Mouse (Mus musculus) midbrain, embryonic 12.5 days (tissue): ENCODE data around the gene Nodal. TPM values are rescaled to one million over a fixed set of nuclear protein-coding genes. Genes with fewer than 3 reads are reported as not detected.

Experiments
- ATAC-seq: fragments of 200-750 bp; cut with Nextera tagmentation; 2 replicates; pipeline ENCODE4 v1.8.0; 2017; ENCODE audit warnings: low read depth, moderate TSS enrichment, moderate library complexity; ENCODE audit not compliant: low FRiP score
- H3K27ac ChIP-seq: fragments of 300-500 bp; sonication (generic); replicated peaks from 2 replicates; pipeline ENCODE4 v1.5.1; 2016; ENCODE audit warnings: mild to moderate bottlenecking
- H3K27me3 ChIP-seq: fragments of 300-500 bp; sonication (generic); 2 replicates; pipeline ENCODE4 v1.6.1; 2016; ENCODE audit warnings: mild to moderate bottlenecking
- H3K36me3 ChIP-seq: fragments of 300-500 bp; sonication (generic); 2 replicates; pipeline ENCODE4 v1.6.1; 2016
- H3K4me1 ChIP-seq: fragments of 300-500 bp; sonication (generic); 2 replicates; pipeline ENCODE4 v1.6.1; 2016
- H3K4me2 ChIP-seq: fragments of 300-500 bp; sonication (generic); replicated peaks from 2 replicates; pipeline ENCODE4 v1.6.1; 2016; ENCODE audit warnings: mild to moderate bottlenecking, moderate library complexity
- H3K4me3 ChIP-seq: fragments of 300-500 bp; sonication (generic); 2 replicates; pipeline ENCODE4 v1.5.1; 2016; ENCODE audit warnings: mild to moderate bottlenecking
- H3K9ac ChIP-seq: fragments of 300-500 bp; sonication (generic); replicated peaks from 2 replicates; pipeline ENCODE4 v1.6.1; 2016; ENCODE audit warnings: mild to moderate bottlenecking, moderate library complexity
- H3K9me3 ChIP-seq: fragments of 300-500 bp; sonication (generic); 2 replicates; pipeline ENCODE4 v1.6.1; 2016; ENCODE audit warnings: mild to moderate bottlenecking
- WGBS: fragments of 180-500 bp; shearing (Covaris S2); methylation state at CpG from one replicate; pipeline ENCODE4 v1.1.7; 2016; 5-methylcytosine and 5-hydroxymethylcytosine counted together
- polyA plus RNA-seq: library from polyadenylated mRNA; unstranded; fragments of >200 nt; fragmentation: Nextera tagmentation; extraction: Ambion mirVana; gene quantifications from 2 replicates; pipeline ENCODE4 v1.2.1, GENCODE M21; 2016

Nodal gene
- polyA plus RNA-seq: not detected in 2 replicates

DNA sequence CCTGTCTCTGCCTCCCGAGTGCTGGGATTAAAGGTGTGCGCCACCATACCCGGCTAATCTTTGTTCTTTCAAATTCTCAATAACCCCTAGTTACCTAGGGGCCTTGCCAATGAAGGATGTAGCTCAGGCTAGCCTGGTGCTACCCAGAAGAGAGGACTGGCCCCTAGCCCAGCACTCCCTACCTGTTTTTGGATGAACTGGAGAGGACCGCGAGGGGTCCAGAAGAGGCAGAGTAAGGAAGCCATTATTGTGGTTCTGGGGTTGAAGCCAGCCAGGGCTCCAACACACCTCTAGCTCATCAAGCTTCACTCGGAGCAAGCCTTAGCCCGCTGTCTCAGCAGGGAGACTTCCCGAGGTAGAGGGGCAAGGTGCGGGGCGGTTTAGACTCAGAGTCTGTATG, at the start of gene Nodal:
Gene Nodal, plus strand, starts transcription at position 301 of the 400 bp plus-strand sequence.
- peaks cover 9% of the 10 kb centered on the region; the same call in 1 of the 2 replicates for H3K4me1 ChIP-seq
- H3K36me3 ChIP-seq: no peaks in the 10 kb centered on the region
- peak within 1 kb of the TSS; percentile 51 for H3K9ac ChIP-seq
- H3K4me2 ChIP-seq: peak within 1 kb of the TSS; percentile 72
- no peak for ATAC-seq
- peaks cover 57% of the 10 kb centered on the region for H3K27me3 ChIP-seq
- H3K27ac ChIP-seq: no peak within 1 kb of the TSS
- peak within 1 kb of the TSS; percentile 43 for H3K4me3 ChIP-seq
- WGBS: 25% methylated on average over 10 of the region's 10 CpGs
- no peaks in the 10 kb centered on the region for H3K9me3 ChIP-seq

DNA sequence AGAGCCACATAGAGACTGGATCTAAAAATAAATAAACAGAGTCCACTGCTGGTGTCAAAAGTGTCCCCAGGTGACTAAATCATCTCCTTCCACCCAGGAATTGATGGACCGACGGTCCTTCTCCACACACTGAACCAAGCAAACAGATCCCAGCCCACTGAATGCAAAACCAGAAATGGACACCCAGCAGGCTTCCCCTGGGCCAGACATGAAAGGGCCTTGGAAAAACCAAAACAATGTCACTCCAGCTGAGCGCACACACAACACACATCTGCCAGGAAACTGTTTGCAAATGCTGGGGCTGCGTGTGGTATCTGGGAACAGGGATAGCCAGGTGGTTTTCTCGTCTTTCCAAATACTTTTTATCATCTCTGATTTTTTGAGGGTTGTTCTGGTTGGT, 48.0 kb upstream of the Nodal start:
- H3K36me3 ChIP-seq: no peaks in the 10 kb centered on the region
- H3K9me3 ChIP-seq: no peaks in the 10 kb centered on the region
- no peak overlapping the region for H3K9ac ChIP-seq
- WGBS: 69% methylated on average over 5 of the region's 5 CpGs
- no peak overlapping the region for H3K4me3 ChIP-seq
- ATAC-seq: no peak
- H3K27ac ChIP-seq: no peak overlapping the region
- no peaks in the 10 kb centered on the region for H3K4me1 ChIP-seq
- no peak overlapping the region for H3K4me2 ChIP-seq
- no peaks in the 10 kb centered on the region for H3K27me3 ChIP-seq

DNA sequence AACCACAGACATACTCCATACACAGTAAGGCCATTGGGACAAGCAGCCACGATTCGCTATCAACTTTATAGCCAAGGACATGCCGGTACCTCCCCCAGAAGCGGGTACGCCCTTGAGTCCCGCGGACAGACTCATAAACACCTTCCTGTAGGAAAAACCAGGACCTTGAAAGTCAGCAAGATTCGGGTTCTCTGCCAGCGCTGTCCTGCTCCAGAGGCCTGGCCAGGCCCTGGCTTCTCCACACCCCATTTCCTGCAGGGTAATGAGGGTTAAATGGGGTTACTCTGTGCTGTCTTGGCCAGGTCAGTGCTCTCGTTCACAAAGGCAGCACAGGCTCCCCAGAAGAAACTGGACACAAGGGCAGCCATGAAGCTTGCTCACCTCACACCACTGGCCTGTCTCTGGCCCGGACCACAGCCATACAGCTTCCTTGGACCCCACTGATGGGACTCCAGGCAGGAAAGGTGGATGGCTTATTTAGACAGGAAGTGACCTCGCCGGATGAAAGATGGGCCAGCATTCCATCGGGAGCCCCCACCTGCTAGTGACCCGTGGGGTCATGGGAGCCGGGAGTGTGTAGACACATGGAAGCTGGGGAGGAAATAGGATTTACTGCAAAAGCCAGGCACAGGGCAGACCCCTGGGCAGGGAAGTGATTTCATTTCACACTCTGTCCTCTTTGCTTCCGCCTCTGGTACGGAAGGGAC, 47.3 kb upstream of the Nodal start:
- Histone ChIP-seq H3K9me3 (no peaks in the 10 kb centered on the region), H3K27me3 (no peaks in the 10 kb centered on the region), H3K27ac (no peak overlapping the region), H3K36me3 (no peaks in the 10 kb centered on the region), H3K4me1 (no peaks in the 10 kb centered on the region), H3K4me2 (no peak overlapping the region), H3K4me3 (no peak overlapping the region), H3K9ac (no peak overlapping the region)
- no peak for ATAC-seq
- WGBS: 78% methylated on average over 18 of the region's 18 CpGs

DNA sequence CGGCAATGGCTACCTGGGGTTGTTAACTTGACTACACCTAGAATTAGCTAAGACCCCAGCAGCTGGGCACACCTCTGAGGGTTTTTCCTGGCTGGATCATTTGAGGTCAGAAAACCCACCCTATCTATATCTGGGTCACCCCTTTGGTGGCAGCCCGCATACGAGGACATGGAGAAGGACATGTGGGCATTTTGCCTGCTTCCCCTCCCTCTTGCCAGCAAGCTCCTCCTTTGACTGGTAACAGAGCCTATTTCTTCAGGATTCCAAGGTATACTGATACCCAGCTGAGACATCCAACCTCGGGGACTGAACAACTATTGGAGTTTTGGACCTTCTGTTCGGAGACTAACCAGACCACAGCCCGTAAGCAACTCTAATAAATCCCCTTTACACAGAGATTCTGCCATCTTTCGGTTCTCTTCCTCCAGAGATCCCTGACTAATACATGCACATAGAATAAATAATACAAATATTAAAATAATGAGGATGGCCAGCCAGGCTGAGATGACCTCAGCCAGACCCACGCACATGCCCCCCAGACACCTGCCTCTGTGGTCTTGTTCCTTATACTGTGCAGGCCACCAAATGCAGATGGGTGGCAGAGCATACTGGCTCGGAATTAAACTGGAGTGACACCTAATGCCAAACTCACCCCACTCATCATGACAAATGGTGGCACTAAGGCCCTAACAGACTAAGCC, 45.7 kb upstream of the Nodal start:
- no peaks in the 10 kb centered on the region for H3K4me1 ChIP-seq
- 88% methylated on average over 9 of the region's 9 CpGs for WGBS
- H3K9ac ChIP-seq: no peak overlapping the region
- no peak overlapping the region for H3K4me3 ChIP-seq
- no peaks in the 10 kb centered on the region for H3K36me3 ChIP-seq
- no peak overlapping the region for H3K4me2 ChIP-seq
- no peak for ATAC-seq
- no peaks in the 10 kb centered on the region for H3K9me3 ChIP-seq
- H3K27ac ChIP-seq: 0 out of 2 replicates have a peak overlapping the region, but pooled peaks have one; percentile 1
- H3K27me3 ChIP-seq: no peaks in the 10 kb centered on the region

DNA sequence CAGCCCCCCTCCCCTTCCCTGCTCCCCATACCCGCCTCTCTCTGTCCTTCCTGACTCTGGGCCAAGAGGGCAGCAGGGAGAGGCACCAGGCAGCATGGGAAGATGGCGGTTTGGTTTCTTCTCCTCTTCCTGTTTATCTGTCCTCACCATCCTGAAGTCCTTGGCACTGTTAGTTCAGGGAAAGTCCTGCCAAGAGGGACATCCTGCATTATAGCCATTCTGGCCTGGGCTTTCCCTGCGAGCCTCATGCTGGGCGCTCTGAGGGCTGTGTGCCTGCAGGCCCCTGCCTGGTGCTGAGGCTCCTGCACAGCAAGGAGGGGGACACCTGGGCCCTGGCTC, 45.2 kb upstream of the Nodal start:
- Histone ChIP-seq H3K4me1 (no peaks in the 10 kb centered on the region), H3K27ac (no peak overlapping the region), H3K4me3 (no peak overlapping the region), H3K4me2 (no peak overlapping the region), H3K27me3 (no peaks in the 10 kb centered on the region), H3K9ac (no peak overlapping the region), H3K36me3 (no peaks in the 10 kb centered on the region), H3K9me3 (no peaks in the 10 kb centered on the region)
- ATAC-seq: no peak
- 57% methylated on average over 4 of the region's 4 CpGs for WGBS

DNA sequence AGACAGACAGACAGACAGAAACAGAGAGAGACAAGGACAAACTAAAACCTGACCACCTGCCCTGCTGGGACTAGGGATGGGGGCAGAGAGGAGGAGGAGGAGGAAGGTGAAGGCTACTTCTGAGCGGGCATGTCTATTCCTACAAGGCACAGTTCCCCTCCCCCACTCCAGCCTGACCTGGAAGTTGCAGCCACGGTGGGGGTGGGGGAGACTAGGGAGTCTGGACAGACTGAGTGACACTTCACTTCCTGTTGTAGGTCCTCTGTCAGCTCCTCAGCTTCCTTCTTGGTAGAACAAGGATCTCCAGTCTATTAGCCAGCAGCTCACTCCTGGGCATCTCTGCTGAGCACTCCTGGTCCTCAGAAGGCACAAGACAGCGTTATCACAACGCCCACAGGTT, 43.7 kb upstream of the Nodal start:
- 47% methylated on average over 3 of the region's 4 CpGs for WGBS
- H3K4me1 ChIP-seq: no peaks in the 10 kb centered on the region
- no peak overlapping the region for H3K4me2 ChIP-seq
- no peaks in the 10 kb centered on the region for H3K27me3 ChIP-seq
- no peaks in the 10 kb centered on the region for H3K36me3 ChIP-seq
- no peak for ATAC-seq
- H3K9ac ChIP-seq: no peak overlapping the region
- no peaks in the 10 kb centered on the region for H3K9me3 ChIP-seq
- no peak overlapping the region for H3K4me3 ChIP-seq
- no peak overlapping the region for H3K27ac ChIP-seq

DNA sequence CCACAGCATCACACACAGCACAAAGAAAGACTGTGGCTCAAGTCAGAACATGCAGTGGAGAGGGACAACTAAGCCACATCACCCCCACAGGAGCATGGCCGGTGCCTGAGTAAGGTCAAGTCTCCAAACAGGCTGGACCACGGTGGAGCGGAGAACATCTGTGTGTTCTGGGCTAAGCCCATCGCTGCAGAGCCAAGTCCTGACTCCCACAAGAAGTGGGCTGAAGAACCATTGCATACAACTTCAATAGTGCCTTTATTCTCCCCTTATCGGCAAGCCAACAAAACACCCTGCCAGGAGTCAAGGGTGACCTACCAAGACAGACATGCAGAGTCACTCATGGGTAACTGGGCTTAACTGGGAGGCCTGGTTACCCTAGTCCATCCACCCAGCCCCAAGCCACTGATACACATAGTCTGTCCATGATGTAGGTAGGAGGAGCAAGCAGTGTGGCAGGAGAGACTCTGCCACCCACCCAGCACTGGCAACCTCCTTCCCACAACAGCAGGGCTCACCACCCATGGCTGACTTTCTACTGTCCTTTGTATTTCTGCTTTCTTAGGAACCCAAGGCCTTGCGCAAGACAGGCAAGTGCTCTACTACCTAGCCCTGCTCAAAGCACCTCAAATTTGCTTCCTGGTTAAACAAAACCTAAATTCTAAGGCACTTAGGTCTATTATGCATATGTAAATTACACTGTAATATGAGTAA, 42.8 kb upstream of the Nodal start:
- Histone ChIP-seq H3K4me1 (peaks cover 3% of the 10 kb centered on the region; the same call in 1 of the 2 replicates), H3K4me2 (no peak overlapping the region), H3K9ac (no peak overlapping the region), H3K9me3 (no peaks in the 10 kb centered on the region), H3K36me3 (no peaks in the 10 kb centered on the region), H3K27me3 (peaks cover 5% of the 10 kb centered on the region; the same call in 1 of the 2 replicates), H3K27ac (no peak overlapping the region), H3K4me3 (no peak overlapping the region)
- WGBS: 81% methylated on average over 6 of the region's 6 CpGs
- ATAC-seq: no peak

DNA sequence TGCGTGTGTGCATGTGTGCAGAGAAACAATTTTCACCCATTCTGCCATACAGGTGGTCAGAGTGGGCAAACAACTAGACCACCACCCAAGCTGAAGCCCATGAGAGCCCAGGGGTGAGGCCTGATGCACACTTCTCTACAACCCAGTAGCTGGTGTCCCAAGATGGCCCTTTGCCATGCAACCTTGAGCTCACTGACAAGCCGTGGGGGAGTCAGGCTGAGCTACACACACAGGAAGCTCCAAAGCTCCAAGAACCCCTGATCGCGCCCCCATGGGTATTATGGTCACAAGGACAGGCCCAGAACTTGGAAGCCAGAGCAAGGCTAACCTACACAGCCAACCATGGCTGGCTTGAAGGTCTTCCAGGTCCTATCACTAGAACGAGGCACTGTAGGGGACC, 39.7 kb upstream of the Nodal start:
- Histone ChIP-seq H3K4me2 (no peak overlapping the region), H3K36me3 (no peaks in the 10 kb centered on the region), H3K9me3 (no peaks in the 10 kb centered on the region), H3K27me3 (peaks cover 30% of the 10 kb centered on the region), H3K9ac (no peak overlapping the region), H3K4me3 (no peak overlapping the region), H3K4me1 (peaks cover 25% of the 10 kb centered on the region), H3K27ac (no peak overlapping the region)
- 95% methylated on average over 5 of the region's 5 CpGs for WGBS
- no peak for ATAC-seq

DNA sequence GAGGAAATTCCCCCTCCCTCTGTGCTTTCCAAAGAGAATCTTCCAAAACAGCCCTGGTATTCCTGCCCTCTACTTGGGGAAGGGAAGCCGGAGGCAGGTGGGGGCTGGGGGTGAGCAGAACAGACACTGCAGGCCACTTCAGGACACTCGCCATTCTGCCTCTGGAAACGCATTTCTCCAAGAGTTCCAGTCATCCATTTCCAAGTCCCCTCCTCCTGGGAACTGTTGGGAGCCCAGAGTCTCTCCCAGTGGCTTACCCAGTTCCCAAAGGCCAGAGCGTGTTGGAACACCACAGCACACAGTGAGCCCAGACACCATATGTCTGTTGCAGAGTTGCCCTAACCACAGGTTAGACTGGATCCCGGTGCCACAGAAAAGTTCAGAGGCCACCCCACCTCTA, 39.1 kb upstream of the Nodal start:
- Histone ChIP-seq H3K27ac (no peak overlapping the region), H3K4me2 (no peak overlapping the region), H3K9ac (no peak overlapping the region), H3K9me3 (no peaks in the 10 kb centered on the region), H3K4me3 (no peak overlapping the region), H3K4me1 (peaks cover 25% of the 10 kb centered on the region), H3K27me3 (peaks cover 30% of the 10 kb centered on the region), H3K36me3 (no peaks in the 10 kb centered on the region)
- ATAC-seq: no peak
- WGBS: 88% methylated on average over 5 of the region's 5 CpGs

DNA sequence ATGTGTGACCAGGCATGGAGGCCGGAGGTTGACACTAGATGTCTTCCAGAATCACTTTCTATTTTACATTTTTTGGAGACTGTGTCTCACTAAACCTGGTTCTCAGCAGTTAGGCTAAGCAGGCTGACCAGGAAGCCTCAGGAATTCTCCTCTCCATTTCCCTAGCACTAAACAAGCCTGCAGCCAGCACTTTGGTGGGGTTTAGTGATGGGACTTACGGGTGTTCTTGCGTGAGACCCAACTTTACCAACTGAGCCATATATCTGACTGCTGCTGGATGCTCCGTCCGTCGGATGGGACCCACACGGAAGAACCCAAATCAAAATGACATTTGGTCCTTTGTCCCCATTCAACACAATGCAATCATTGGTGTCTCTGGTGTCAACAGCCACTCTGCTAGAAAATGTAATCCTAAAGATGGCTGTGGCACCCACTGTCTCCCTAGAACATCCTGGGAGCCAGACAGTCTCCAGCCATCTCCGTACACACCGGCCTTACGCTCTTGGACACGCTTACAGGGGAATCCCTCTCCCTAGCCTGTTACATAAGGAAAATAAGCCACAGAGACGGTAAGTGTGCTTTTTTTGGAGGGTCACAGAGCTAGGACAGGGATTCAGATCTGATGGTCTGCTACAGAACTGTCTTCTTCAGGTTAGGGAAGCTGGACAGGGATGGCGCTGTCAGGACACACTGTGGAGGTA, 38.3 kb upstream of the Nodal start:
- peaks cover 31% of the 10 kb centered on the region for H3K4me1 ChIP-seq
- 88% methylated on average over 13 of the region's 13 CpGs for WGBS
- no peak for ATAC-seq
- 0 out of 2 replicates have a peak overlapping the region, but pooled peaks have one; percentile 21 for H3K4me2 ChIP-seq
- H3K9me3 ChIP-seq: no peaks in the 10 kb centered on the region
- H3K27ac ChIP-seq: no peak overlapping the region
- H3K4me3 ChIP-seq: no peak overlapping the region
- no peak overlapping the region for H3K9ac ChIP-seq
- peaks cover 30% of the 10 kb centered on the region for H3K27me3 ChIP-seq
- H3K36me3 ChIP-seq: no peaks in the 10 kb centered on the region

DNA sequence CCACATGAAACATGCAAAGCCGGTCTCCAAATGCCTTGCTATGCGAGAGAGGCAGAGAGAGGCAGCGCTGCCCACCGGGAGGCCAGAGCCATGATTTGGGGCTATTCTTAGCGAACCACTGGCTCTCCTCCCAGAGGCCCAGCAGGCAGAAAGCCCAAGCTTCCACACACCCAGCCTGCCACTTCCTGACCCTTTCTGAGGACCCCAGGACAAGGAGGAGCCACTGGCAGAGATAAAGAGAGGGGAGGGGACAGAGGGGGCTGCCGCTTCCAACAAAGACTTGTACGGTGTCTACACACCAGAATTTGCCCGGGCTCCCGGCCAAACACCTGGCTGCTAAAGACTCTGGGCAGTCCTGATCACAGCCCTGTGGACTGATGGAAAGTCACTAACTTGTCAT, 37.6 kb upstream of the Nodal start:
- 6% methylated on average over 9 of the region's 9 CpGs for WGBS
- H3K4me2 ChIP-seq: 0 out of 2 replicates have a peak overlapping the region, but pooled peaks have one; percentile 0
- H3K9ac ChIP-seq: no peak overlapping the region
- H3K4me3 ChIP-seq: no peak overlapping the region
- H3K27me3 ChIP-seq: peaks cover 37% of the 10 kb centered on the region
- no peak for ATAC-seq
- no peaks in the 10 kb centered on the region for H3K36me3 ChIP-seq
- H3K4me1 ChIP-seq: peaks cover 31% of the 10 kb centered on the region
- H3K9me3 ChIP-seq: no peaks in the 10 kb centered on the region
- H3K27ac ChIP-seq: no peak overlapping the region; the same call in 1 of the 2 replicates
